Mouse (Mus musculus): Measurements from ENCODE around the gene Sash1. TPM values are rescaled to one million over a fixed set of nuclear protein-coding genes. Genes with fewer than 3 reads are reported as not detected.
A peak's percentile ranks its signal among the peaks of the same experiment; 100 is the strongest.

Sash1 gene
- polyA plus RNA-seq, 1 experiment from 2014 or later = 1.3 TPM

DNA sequence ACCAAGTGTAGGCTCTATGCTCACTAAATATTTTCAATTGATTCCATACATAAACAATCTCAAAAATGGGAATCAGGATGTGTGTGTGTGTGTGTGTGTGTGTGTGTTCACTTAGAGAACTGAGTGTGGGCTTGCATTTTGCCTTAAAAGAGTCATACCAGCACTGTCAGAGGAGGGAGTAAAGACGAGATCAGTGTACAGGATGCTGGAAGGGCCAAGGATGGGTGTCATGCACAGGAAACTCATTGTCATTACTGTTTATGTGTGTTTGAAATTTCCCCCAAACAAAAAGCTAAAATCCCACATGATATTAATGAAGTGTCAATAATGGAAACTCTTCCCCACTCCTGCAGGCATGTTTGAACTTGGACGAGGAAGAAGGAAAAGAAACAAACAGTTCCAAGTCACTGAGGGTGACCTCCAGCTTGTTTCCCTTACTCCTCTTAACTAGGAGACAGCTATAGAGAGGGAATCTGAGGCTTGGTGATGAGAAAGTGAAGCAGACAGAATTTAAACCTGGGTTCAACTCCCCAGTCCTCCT, 40.6 kb downstream of the Sash1 start:
- no peaks in the 10 kb centered on the region for H3K27me3 ChIP-seq (replicated peaks; ENCODE audit: control insufficient read depth, insufficient read depth, low read length)
- 85% methylated on average over 2 of the region's 2 CpGs for WGBS
- no peak overlapping the region for H3K9ac ChIP-seq (replicated peaks; ENCODE audit: low read depth, low read length)
- peaks cover 6% of the 10 kb centered on the region; the same call in 1 of the 2 replicates for H3K4me1 ChIP-seq (replicated peaks; ENCODE audit: control insufficient read depth, insufficient read depth, low read length)
- H3K36me3 ChIP-seq (ENCODE audit: control insufficient read depth, insufficient read depth) = no peaks in the 10 kb centered on the region
- no peak overlapping the region for H3K4me2 ChIP-seq (ENCODE audit: low read length)
- no peak overlapping the region for H3K4me3 ChIP-seq (replicated peaks; ENCODE audit: low read length)
- no peak overlapping the region for H3K27ac ChIP-seq (ENCODE audit: low read length)
- ATAC-seq = no peak
- no peaks in the 10 kb centered on the region for H3K9me3 ChIP-seq (ENCODE audit: control insufficient read depth, low read length)

DNA sequence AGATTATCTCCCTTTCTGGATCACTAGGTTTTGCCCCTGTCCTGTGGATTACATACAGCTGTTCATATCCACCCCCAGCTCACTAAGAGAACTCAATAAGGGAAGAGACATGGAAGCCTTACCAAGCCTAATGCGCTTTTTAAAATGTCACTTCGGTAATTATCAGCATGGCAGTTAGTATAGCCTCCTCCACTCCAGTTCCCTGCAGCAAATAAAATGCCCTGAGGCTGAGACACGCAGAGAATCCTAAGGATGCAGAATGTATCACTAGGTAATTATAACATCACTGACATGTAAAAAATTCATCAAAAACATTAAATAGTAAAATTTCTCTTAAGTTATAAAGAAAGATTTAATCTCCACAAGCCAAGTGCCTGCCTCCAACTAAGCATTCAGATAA, 45.9 kb downstream of the Sash1 start:
- H3K9ac ChIP-seq (replicated peaks; ENCODE audit: low read depth, low read length) = no peak overlapping the region
- no peaks in the 10 kb centered on the region for H3K27me3 ChIP-seq (replicated peaks; ENCODE audit: control insufficient read depth, insufficient read depth, low read length)
- no peak overlapping the region for H3K4me3 ChIP-seq (replicated peaks; ENCODE audit: low read length)
- no peaks in the 10 kb centered on the region for H3K4me1 ChIP-seq (replicated peaks; ENCODE audit: control insufficient read depth, insufficient read depth, low read length)
- H3K36me3 ChIP-seq (ENCODE audit: control insufficient read depth, insufficient read depth) = no peaks in the 10 kb centered on the region
- H3K27ac ChIP-seq (ENCODE audit: low read length) = no peak overlapping the region
- H3K9me3 ChIP-seq (ENCODE audit: control insufficient read depth, low read length) = no peaks in the 10 kb centered on the region
- no peak for ATAC-seq
- no peak overlapping the region for H3K4me2 ChIP-seq (ENCODE audit: low read length)
- 85% methylated on average over 3 of the region's 3 CpGs for WGBS

DNA sequence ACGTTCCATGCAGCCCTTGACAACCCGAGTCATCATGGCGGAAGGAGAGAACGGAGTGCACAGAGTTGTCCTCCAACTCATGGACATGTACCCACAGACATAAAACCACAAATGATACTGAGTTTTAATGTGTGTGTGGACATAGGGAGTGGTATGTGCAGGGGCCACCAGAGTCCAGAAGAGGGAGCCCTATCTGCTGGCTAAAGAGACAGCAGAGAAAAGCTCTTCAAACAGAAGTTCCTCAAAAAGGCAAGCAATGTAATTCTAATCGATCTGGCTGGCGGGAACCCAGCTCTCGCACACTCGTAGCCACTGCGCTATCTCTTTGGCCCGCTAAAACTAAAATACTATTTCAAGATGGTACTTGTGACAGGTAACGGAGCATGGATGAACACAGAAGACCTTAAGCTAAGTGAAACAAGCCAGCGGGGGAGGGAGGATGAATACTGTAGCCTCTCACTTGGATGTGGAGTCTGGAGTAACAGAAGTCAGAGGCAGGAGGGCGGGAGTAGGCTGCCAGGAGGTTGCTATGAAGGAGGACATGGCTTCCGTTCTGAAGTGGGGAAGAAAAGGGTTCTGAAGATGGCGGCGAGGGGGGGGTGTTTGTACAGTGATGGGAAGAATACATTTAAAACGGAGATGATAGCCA, 51.9 kb downstream of the Sash1 start:
- Histone ChIP-seq H3K9ac (replicated peaks; ENCODE audit: low read depth, low read length) (no peak overlapping the region), H3K27me3 (replicated peaks; ENCODE audit: control insufficient read depth, insufficient read depth, low read length) (no peaks in the 10 kb centered on the region), H3K9me3 (ENCODE audit: control insufficient read depth, low read length) (no peaks in the 10 kb centered on the region), H3K4me1 (replicated peaks; ENCODE audit: control insufficient read depth, insufficient read depth, low read length) (no peaks in the 10 kb centered on the region), H3K4me3 (replicated peaks; ENCODE audit: low read length) (no peak overlapping the region), H3K4me2 (ENCODE audit: low read length) (no peak overlapping the region), H3K27ac (ENCODE audit: low read length) (no peak overlapping the region), H3K36me3 (ENCODE audit: control insufficient read depth, insufficient read depth) (no peaks in the 10 kb centered on the region)
- 91% methylated on average over 17 of the region's 17 CpGs for WGBS
- no peak for ATAC-seq

DNA sequence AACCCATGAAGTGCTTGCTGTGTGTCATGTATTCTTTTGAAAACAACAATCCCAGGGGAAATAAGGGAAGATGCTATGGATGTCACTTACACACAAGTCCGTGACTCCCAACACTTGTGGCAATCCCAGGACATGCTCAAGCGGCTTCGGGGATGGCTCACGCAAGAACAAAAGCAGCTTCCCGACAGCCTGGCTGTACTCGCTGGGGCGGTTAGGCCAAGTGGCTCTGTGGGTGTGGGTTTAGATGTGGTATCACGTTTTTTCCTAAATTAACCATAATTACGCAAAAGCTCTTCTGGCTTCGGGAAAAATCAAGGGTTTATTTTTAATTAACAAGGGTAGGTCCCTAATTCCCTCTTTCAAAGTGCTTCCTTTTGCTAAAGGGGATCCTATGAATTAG, 59.6 kb downstream of the Sash1 start:
- no peak overlapping the region for H3K4me2 ChIP-seq (ENCODE audit: low read length)
- 15% methylated on average over 10 of the region's 10 CpGs for WGBS
- H3K9ac ChIP-seq (replicated peaks; ENCODE audit: low read depth, low read length) = no peak overlapping the region
- H3K27ac ChIP-seq (ENCODE audit: low read length) = no peak overlapping the region
- no peaks in the 10 kb centered on the region for H3K27me3 ChIP-seq (replicated peaks; ENCODE audit: control insufficient read depth, insufficient read depth, low read length)
- no peak overlapping the region for H3K4me3 ChIP-seq (replicated peaks; ENCODE audit: low read length)
- peaks cover 10% of the 10 kb centered on the region for H3K4me1 ChIP-seq (replicated peaks; ENCODE audit: control insufficient read depth, insufficient read depth, low read length)
- ATAC-seq = peak; percentile 34; the same call in 1 of the 2 replicates
- no peaks in the 10 kb centered on the region for H3K36me3 ChIP-seq (ENCODE audit: control insufficient read depth, insufficient read depth)
- H3K9me3 ChIP-seq (ENCODE audit: control insufficient read depth, low read length) = no peaks in the 10 kb centered on the region

DNA sequence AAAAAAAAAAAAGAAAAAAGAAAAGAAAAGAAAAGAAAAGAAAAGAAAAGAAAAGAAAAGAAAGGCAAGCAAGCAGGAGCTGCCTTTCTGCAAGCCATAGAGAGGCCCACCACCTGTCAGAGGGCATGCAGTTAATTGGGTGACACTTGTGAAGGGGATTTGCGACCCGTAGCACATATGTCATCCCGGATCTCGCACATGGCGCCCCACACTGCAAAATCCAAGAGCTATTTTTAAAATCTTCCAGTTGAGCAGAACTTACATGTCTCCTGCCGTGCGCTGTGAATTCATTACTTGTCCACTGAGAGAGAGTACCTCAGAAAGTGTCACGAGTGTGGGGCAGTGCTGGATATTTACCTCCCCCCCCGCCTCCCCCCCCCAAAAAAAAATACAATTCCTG, 60.0 kb downstream of the Sash1 start:
- Histone ChIP-seq H3K4me2 (ENCODE audit: low read length) (no peak overlapping the region), H3K27me3 (replicated peaks; ENCODE audit: control insufficient read depth, insufficient read depth, low read length) (no peaks in the 10 kb centered on the region), H3K36me3 (ENCODE audit: control insufficient read depth, insufficient read depth) (no peaks in the 10 kb centered on the region), H3K4me3 (replicated peaks; ENCODE audit: low read length) (no peak overlapping the region), H3K9ac (replicated peaks; ENCODE audit: low read depth, low read length) (no peak overlapping the region), H3K27ac (ENCODE audit: low read length) (no peak overlapping the region), H3K9me3 (ENCODE audit: control insufficient read depth, low read length) (no peaks in the 10 kb centered on the region), H3K4me1 (replicated peaks; ENCODE audit: control insufficient read depth, insufficient read depth, low read length) (peaks cover 10% of the 10 kb centered on the region)
- 22% methylated on average over 9 of the region's 9 CpGs for WGBS
- peak; percentile 53 for ATAC-seq

DNA sequence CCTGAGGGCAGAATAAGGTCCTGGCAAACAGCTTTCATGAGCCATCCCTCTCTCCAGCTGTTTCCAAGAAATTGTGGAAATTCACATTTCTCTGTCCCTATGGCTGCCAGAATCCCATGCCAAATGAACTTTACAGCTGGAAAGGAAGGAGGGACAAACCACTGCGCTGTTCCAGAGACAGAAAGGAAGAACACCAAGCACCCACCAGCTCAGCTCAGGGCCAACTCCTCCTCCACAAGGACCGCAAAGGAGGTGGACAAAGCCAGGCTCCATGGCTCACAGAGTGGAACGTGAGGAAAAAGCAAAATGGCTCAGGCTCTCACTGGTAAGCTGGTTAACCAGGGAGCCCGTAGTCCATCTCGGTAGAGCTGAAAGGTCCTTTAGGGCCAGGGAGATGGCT, 67.8 kb downstream of the Sash1 start:
- Histone ChIP-seq H3K27ac (ENCODE audit: low read length) (no peak overlapping the region), H3K4me2 (ENCODE audit: low read length) (no peak overlapping the region), H3K27me3 (replicated peaks; ENCODE audit: control insufficient read depth, insufficient read depth, low read length) (no peaks in the 10 kb centered on the region), H3K4me1 (replicated peaks; ENCODE audit: control insufficient read depth, insufficient read depth, low read length) (0 out of 2 replicates have a peak, but pooled peaks cover 2% of the 10 kb centered on the region), H3K9me3 (ENCODE audit: control insufficient read depth, low read length) (no peaks in the 10 kb centered on the region), H3K9ac (replicated peaks; ENCODE audit: low read depth, low read length) (no peak overlapping the region), H3K36me3 (ENCODE audit: control insufficient read depth, insufficient read depth) (no peaks in the 10 kb centered on the region), H3K4me3 (replicated peaks; ENCODE audit: low read length) (no peak overlapping the region)
- no peak for ATAC-seq
- 83% methylated on average over 5 of the region's 5 CpGs for WGBS

DNA sequence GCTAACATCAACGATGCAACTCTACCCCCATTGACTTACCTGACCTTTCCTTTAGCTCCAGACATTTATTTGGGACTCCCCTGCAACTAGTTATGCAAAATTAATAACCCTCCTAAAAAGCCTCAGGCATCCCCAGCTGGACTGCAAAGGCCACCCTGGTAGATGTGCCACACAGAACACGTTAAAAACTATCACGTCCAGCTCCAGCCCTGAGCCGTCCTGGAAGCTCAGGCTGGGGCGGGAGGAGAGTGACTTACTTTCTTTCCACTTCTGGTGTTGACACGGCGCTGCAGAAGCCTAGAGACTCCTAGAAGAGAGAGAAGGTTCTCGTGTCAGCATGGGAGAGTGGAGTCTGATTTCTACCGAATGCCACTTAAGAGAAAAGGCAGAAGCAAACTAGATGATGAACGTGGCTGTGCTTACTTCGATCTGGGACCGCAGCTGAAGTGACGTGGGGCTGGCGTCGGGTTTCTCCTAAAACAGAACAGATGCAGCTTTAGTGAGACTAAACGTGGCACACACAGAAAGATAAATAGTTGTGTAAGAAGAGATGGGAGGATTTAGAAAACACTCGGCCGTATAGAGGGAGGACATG, 71.8 kb downstream of the Sash1 start:
- 75% methylated on average over 18 of the region's 18 CpGs for WGBS
- no peak for ATAC-seq
- H3K27ac ChIP-seq (ENCODE audit: low read length) = no peak overlapping the region
- H3K4me2 ChIP-seq (ENCODE audit: low read length) = no peak overlapping the region
- 0 out of 2 replicates have a peak, but pooled peaks cover 2% of the 10 kb centered on the region for H3K4me1 ChIP-seq (replicated peaks; ENCODE audit: control insufficient read depth, insufficient read depth, low read length)
- no peaks in the 10 kb centered on the region for H3K36me3 ChIP-seq (ENCODE audit: control insufficient read depth, insufficient read depth)
- H3K9me3 ChIP-seq (ENCODE audit: control insufficient read depth, low read length) = no peaks in the 10 kb centered on the region
- no peak overlapping the region for H3K4me3 ChIP-seq (replicated peaks; ENCODE audit: low read length)
- H3K9ac ChIP-seq (replicated peaks; ENCODE audit: low read depth, low read length) = no peak overlapping the region
- H3K27me3 ChIP-seq (replicated peaks; ENCODE audit: control insufficient read depth, insufficient read depth, low read length) = no peaks in the 10 kb centered on the region

DNA sequence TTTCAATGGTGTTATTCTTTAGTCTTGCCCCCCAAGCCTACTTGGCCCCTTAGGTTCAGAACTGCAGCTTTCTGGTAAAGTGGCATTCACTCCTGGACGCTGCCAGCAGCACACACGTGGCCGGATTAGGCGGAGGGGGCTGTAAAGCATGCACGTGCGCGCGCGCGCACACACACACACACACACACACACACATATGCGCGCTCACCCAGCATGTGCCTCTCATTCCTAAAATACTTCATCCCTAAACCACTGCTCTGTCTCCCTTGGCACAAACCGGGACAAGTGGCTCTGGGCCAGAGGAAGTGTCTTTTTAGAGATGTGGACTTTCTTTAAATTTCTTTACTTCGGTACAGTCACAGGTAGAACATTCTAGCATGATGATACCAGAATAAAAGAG, 72.6 kb downstream of the Sash1 start:
- Histone ChIP-seq H3K36me3 (ENCODE audit: control insufficient read depth, insufficient read depth) (no peaks in the 10 kb centered on the region), H3K4me1 (replicated peaks; ENCODE audit: control insufficient read depth, insufficient read depth, low read length) (0 out of 2 replicates have a peak, but pooled peaks cover 2% of the 10 kb centered on the region), H3K4me3 (replicated peaks; ENCODE audit: low read length) (no peak overlapping the region), H3K27me3 (replicated peaks; ENCODE audit: control insufficient read depth, insufficient read depth, low read length) (no peaks in the 10 kb centered on the region), H3K4me2 (ENCODE audit: low read length) (no peak overlapping the region), H3K27ac (ENCODE audit: low read length) (no peak overlapping the region), H3K9me3 (ENCODE audit: control insufficient read depth, low read length) (no peaks in the 10 kb centered on the region), H3K9ac (replicated peaks; ENCODE audit: low read depth, low read length) (no peak overlapping the region)
- ATAC-seq = no peak
- WGBS = 73% methylated on average over 14 of the region's 14 CpGs

DNA sequence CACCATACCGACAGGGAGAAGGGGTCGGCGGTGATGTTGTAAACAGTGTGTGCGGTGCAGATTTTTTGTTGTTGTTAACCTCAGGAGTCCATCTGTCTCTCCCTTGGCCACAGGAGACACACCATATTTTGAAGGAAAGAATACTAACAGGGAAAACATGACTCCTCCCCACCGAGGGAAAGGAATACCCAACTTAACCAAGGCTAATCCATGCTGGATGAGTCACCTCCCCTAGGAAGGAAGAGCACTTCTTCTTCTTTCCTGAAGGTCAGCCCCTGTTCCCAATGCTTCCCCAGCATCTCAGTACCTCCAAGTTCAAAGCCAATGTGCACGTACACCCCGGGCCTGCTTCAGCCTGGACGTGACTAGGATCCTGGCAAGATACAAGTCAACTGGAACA, 73.1 kb downstream of the Sash1 start:
- H3K27ac ChIP-seq (ENCODE audit: low read length) = no peak overlapping the region
- no peak overlapping the region for H3K9ac ChIP-seq (replicated peaks; ENCODE audit: low read depth, low read length)
- WGBS = 77% methylated on average over 8 of the region's 8 CpGs
- ATAC-seq = no peak
- H3K27me3 ChIP-seq (replicated peaks; ENCODE audit: control insufficient read depth, insufficient read depth, low read length) = no peaks in the 10 kb centered on the region
- no peak overlapping the region for H3K4me3 ChIP-seq (replicated peaks; ENCODE audit: low read length)
- H3K36me3 ChIP-seq (ENCODE audit: control insufficient read depth, insufficient read depth) = no peaks in the 10 kb centered on the region
- H3K4me2 ChIP-seq (ENCODE audit: low read length) = no peak overlapping the region
- H3K4me1 ChIP-seq (replicated peaks; ENCODE audit: control insufficient read depth, insufficient read depth, low read length) = 0 out of 2 replicates have a peak, but pooled peaks cover 2% of the 10 kb centered on the region
- no peaks in the 10 kb centered on the region for H3K9me3 ChIP-seq (ENCODE audit: control insufficient read depth, low read length)

Measured in forebrain, embryonic 16.5 days (tissue).